Mouse (Mus musculus): ENCODE data around the gene Zdhhc16.

GRCm38 (mm10) chr19:41933179-41934086 lies at the start of gene Zdhhc16, which contains the start of gene Exosc1:
- TF ChIP-seq CTCF (IDR thresholded peaks at IDR 0.05; ENCODE audit: low read depth, low read length) = no peak
- no peak for TF ChIP-seq POLR2A (IDR thresholded peaks at IDR 0.05; ENCODE audit: borderline replicate concordance, low read depth, low read length)

Data from bone marrow macrophage, adult 2 months (primary cell).